Mouse (Mus musculus): ENCODE results near the gene 2510009E07Rik. TPM values are rescaled to one million over a fixed set of nuclear protein-coding genes. Genes with fewer than 3 reads are reported as not detected.

2510009E07Rik gene
- total RNA-seq, 2 experiments from 2014 or later: 16.6 to 22.2 TPM

- DNase-seq: peak; percentile 50
These were observed 58.2 kb downstream of the 2510009E07Rik start for GRCm38 (mm10) chr16:21636156-21636853.

- DNase-seq: no peak
These were observed 60.0 kb downstream of the 2510009E07Rik start for GRCm38 (mm10) chr16:21634460-21634859.

GRCm38 (mm10) chr16:21631815-21632222, 62.6 kb downstream of the 2510009E07Rik start:
- DNase-seq: no peak

- DNase-seq: no peak
These were observed 63.9 kb downstream of the 2510009E07Rik start for GRCm38 (mm10) chr16:21630614-21631013.

DNA sequence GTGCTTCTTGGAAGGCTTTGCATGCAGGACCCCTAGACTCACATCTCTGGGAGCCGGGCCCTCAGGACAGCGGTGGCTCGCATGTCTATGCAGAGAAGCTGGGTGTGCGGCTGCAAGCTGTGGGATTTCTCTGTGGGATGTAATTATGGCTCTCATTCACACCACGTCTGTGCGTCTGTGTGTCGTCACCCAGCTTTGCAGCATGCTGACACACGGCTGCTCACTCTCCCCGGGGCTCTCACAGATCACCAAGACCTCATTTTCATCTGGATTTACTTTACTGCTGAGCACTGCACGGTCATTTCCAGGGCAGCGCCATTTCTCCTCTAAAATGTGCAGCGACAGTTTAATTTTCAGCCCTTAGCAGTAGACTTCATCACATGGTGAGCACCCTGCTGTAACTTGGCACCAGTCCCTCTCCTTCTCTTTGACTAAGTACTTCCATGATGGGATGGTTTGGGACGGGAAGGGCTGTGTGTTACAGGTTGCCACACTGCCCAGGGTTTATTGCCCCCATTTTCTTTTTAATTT, 66.3 kb downstream of the 2510009E07Rik start:
- no peak for DNase-seq

- no peak for DNase-seq
These were observed 67.2 kb downstream of the 2510009E07Rik start for GRCm38 (mm10) chr16:21627248-21627647.

DNA sequence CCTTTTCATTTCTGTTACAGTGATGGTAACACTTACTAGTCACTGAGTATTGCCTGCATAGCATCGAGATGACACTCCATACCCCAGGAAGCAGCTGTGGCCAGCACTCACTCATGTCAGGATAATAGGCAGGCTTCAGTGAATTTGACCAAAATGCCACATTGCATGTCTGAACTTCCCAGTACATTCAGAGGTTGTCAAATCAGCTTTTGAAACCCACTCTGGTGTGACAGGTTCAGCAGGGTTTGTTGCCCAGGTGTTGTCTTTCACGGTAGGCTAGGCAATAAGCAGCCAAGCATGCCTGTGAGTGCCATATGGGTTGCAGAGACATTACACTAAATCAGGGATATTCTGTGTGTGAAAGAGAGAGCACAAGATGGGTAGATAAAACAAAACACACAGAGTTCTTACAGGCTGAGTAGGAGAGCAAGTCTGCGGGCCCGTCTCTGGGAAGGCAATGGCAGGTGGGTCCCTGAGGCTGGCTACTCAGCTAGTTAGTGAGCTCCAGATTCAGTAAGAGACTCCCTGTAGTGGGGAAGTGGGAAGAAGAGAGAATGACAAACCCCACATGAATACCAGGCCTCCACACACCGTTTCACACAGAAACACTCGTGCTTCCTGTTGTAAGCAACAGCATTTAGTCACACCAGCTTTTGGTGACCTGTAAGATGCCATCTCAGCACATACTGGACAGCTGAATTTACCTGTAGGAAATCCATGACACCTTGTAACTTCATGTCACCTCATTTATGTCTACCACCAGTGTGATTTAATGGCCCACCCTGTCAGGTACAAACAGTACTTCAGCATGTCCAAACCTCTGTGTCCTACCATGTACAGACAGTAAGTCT, 68.5 kb downstream of the 2510009E07Rik start:
- DNase-seq: no peak

DNA sequence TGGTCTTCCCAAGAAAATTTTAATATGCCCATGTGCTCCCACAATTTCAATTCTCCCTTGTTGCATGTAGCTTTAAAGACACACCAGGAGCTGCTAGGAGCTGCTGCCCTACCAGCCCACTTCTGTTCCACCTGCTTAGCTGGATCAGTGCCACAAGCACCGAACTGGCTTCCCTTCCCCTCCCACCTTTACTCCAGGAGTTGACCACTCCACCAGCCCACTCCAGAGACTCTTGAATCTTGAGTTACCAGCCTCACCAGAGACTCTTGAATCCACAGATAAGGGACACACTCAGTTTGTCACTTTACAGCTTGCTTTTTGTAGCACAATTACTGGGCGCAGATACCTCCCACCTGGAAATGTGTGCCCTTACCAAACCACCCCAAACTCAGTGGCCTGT, 73.8 kb downstream of the 2510009E07Rik start:
- DNase-seq: no peak

DNA sequence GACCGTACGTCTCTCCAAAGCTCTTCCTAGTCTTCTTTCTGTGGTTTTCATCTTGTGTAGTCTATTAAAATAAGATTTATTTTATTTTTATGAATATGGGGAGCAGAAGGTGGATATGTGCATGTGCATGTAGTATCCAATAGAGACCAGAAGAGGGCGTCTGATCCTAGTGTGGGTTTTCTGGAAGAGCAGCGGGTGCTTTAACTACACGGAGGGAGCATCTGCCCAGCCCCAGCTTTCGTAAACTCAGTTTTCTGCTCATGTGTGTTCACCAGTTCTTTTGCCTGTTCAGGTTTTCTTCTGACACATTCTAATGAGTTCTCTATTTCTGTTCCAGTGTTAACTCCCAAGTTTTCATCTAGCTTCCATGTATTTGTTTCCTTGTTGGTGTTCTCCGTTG, 78.7 kb downstream of the 2510009E07Rik start:
- peak; percentile 56 for DNase-seq

DNA sequence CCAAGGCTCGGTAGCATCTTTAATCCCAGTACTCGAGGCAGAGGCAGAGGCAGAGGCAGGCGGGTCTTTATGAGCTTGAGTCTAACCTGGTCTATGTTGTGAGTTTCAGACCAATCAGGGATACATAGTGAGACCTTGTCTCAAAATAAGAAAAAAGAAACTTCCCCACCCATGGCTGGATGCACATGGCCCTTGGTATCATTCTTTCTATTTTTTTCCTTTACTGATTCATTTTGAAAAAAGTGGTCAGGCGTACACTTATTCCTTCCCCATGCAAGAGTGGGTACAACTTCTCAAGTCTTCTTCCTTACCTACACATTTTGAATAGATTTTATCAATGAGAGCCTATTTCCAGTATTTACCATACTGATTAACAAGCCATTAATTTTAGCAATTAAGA, 84.0 kb downstream of the 2510009E07Rik start:
- no peak for DNase-seq

DNA sequence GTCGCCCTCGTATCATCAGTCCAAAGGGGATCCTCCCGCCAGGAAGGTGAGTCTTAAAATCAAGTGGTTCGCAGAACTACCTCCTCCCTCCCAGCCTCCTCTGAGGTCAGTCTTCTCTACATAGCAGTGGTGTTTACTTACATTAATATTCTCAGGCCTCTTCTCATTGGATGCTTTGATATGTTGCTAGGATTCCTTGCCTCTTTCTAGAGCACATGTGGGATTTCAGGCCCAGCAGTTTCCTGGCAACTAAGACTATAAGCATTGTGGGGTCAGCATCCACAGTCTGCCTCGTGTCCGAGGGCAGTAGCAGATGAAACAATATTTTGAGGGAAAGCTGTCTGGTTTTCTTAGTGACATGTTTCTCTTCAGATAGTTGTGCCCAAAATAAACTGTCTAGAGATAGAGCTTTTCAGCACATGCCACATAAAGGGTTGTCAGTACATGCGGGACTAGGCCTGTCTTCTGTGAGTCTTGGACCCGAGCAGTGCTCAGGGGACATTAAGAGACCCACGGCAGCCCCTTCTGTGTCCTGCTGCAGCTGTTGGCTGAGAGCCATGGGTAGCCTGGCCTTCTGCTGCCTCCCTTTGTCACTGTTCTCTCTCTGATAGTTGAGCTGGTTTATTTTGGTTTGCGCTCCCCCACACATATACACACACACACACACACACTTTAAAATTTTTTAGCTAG, 86.1 kb downstream of the 2510009E07Rik start:
- no peak for DNase-seq

- DNase-seq: no peak
These were observed 86.8 kb downstream of the 2510009E07Rik start for GRCm38 (mm10) chr16:21607651-21608040.

GRCm38 (mm10) chr16:21607021-21607650, 87.3 kb downstream of the 2510009E07Rik start:
- no peak for DNase-seq

DNA sequence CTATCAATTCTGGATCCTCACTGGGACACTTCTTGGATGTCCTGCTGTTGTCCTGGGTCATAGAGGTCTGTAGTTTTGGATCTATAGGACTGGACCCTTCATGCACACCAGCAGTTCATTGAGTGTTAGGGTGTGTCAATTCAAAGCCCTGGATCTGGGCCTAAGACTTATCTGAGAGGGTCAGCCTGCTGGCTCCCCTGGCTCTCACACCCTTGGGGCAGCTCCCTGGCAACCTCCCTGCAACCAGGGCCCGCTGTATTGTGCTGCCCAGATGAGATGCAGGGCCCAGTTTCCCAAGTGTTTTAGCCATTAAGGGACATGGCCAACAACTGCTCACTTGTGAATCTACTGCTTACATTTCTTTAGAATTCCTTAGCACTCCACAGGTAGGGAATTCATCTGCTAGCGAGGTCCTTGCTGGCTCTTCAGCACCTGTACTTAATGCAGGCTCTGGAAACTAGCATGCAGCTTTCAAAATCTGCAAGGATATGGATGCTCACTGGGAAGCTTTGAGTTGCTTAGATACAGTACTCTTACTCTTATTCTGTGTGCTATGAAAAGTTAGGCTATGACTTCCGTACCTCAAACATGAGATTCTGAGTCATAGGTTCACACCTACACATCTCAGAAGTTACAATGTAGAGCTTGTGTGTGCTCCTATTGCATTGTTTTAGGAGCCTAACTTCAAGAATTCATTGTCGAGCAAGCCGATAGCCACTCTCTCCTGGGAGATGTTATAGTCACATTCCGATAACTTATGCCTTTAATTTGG, 88.0 kb downstream of the 2510009E07Rik start:
- DNase-seq: peak; percentile 17

DNA sequence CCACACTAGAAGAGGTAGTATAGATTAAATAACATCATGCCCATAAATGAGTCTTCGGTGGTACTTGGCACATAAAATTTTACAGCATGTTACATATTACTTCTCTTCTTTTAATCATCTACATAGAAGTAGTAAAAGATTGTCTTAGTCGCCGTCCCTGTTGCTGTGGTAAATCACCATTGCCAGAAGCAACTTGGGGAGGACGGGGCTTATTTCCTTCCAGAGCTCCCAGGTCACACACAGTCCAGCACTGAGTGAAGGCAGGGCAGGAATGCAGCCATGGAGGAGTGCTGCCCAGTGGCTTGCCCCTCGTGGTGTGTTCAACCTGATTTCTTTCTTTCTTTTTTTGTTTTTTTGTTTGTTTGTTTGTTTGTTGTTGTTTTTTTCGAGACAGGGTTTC, 90.1 kb downstream of the 2510009E07Rik start:
- DNase-seq: no peak

Other genes starting within 250 kb of the 2510009E07Rik start
- 100 to 1,000 TPM in 1 of 2 experiments, 10 to 100 TPM in 1; 89.8 to 136 TPM for gene Ehhadh, start 93.1 kb upstream of the 2510009E07Rik start, total RNA-seq (2021)
- 1 to 10 TPM; 1.6 to 1.7 TPM for gene Map3k13, start 99.7 kb upstream of the 2510009E07Rik start, total RNA-seq (2021)